Mouse (Mus musculus) kidney, postnatal 0 days (tissue): ENCODE measurements around the gene Arhgef3. TPM values are rescaled to one million over a fixed set of nuclear protein-coding genes. Genes with fewer than 3 reads are reported as not detected.

ENCODE experiments used
- ATAC-seq: fragments of 200-750 bp; cut with Nextera tagmentation; replicated peaks from 2 replicates; pipeline ENCODE4 v1.8.0; 2017; ENCODE audit warnings: low read depth, moderate number of reproducible peaks, moderate TSS enrichment, moderate library complexity; ENCODE audit not compliant: low FRiP score
- DNase-seq: peaks from one replicate; pipeline ENCODE4 v3.0.0-alpha.2; 2016; ENCODE audit warnings: low spot score
- H3K27ac ChIP-seq: fragments of 300-500 bp; sonication (generic); 2 replicates; pipeline ENCODE4 v1.5.1; 2014; ENCODE audit warnings: mild to moderate bottlenecking
- H3K27me3 ChIP-seq: fragments of 300-500 bp; sonication (generic); 2 replicates; pipeline ENCODE4 v1.6.1; 2014; ENCODE audit warnings: low read length, mixed read lengths; ENCODE audit not compliant: insufficient read depth
- H3K36me3 ChIP-seq: fragments of 300-500 bp; sonication (generic); 2 replicates; pipeline ENCODE4 v1.6.1; 2014; ENCODE audit warnings: low read length, mixed read lengths; ENCODE audit not compliant: insufficient read depth
- H3K4me1 ChIP-seq: fragments of 300-500 bp; sonication (generic); replicated peaks from 2 replicates; pipeline ENCODE4 v1.6.1; 2014; ENCODE audit warnings: antibody characterized with exemption, low read length, mixed read lengths; ENCODE audit not compliant: insufficient read depth
- H3K4me2 ChIP-seq: fragments of 300-500 bp; sonication (generic); 2 replicates; pipeline ENCODE4 v1.6.1; 2014; ENCODE audit warnings: mild to moderate bottlenecking, low read length, moderate library complexity, mixed read lengths
- H3K4me3 ChIP-seq: fragments of 300-500 bp; sonication (generic); replicated peaks from 2 replicates; pipeline ENCODE4 v1.5.1; 2014; ENCODE audit warnings: low read depth, low read length
- H3K9ac ChIP-seq: fragments of 300-500 bp; sonication (generic); 2 replicates; pipeline ENCODE4 v1.6.1; 2014; ENCODE audit warnings: low read depth, low read length
- H3K9me3 ChIP-seq: fragments of 300-500 bp; sonication (generic); replicated peaks from 2 replicates; pipeline ENCODE4 v1.6.1; 2016; ENCODE audit warnings: low read length, inconsistent platforms, mixed read lengths
- CTCF ChIP-seq: IDR thresholded peaks from 2 replicates; pipeline ENCODE4 v1.5.1; 2016; ENCODE audit warnings: antibody characterized with exemption, low read depth, mild to moderate bottlenecking, moderate library complexity
- WGBS: fragments of 180-500 bp; shearing (Covaris S2); extraction: QIAGEN DNeasy Blood & Tissue Kit; methylation state at CpG from one replicate; pipeline ENCODE4 v1.1.7; 2014; 5-methylcytosine and 5-hydroxymethylcytosine counted together
- polyA plus RNA-seq: library from polyadenylated mRNA; unstranded; fragments of >200 nt; fragmentation: Nextera tagmentation; extraction: Ambion mirVana; gene quantifications from 2 replicates; pipeline ENCODE4 v1.2.1, GENCODE M21; 2015

The Arhgef3 gene
- polyA plus RNA-seq, 1 experiment from 2014 or later, result 20.0 TPM

- TF ChIP-seq CTCF, result no peak
- no peak for ATAC-seq
These were observed 277.1 kb downstream of the Arhgef3 start for GRCm38 (mm10) chr14:27391776-27392308.

GRCm38 (mm10) chr14:27392660-27393059 lies 278.0 kb downstream of the Arhgef3 start:
- Histone ChIP-seq H3K27ac (no peak overlapping the region), H3K27me3 (no peaks in the 10 kb centered on the region), H3K4me1 (peaks cover 6% of the 10 kb centered on the region), H3K4me2 (no peak overlapping the region), H3K36me3 (0 out of 2 replicates have a peak, but pooled peaks cover 4% of the 10 kb centered on the region), H3K9ac (no peak overlapping the region), H3K4me3 (no peak overlapping the region), H3K9me3 (no peaks in the 10 kb centered on the region)
- 94% methylated on average over 2 of the region's 2 CpGs for WGBS
- DNase-seq (no peak), ATAC-seq (no peak)
- peak; percentile 32; the same call in 1 of the 2 replicates for TF ChIP-seq CTCF

More at GRCm38 (mm10) chr14:27391776-27392308, 277.1 kb downstream of the Arhgef3 start:
- Histone ChIP-seq H3K27me3 (no peaks in the 10 kb centered on the region), H3K4me3 (no peak overlapping the region), H3K9ac (no peak overlapping the region), H3K4me1 (peaks cover 6% of the 10 kb centered on the region), H3K27ac (no peak overlapping the region), H3K9me3 (no peaks in the 10 kb centered on the region), H3K4me2 (no peak overlapping the region), H3K36me3 (no peaks in the 10 kb centered on the region)
- 76% methylated on average over 9 of the region's 9 CpGs for WGBS
- no peak for DNase-seq

GRCm38 (mm10) chr14:27393806-27394205 lies 279.1 kb downstream of the Arhgef3 start:
- WGBS, result 15% methylated on average over 10 of the region's 10 CpGs
- Histone ChIP-seq H3K4me2 (no peak overlapping the region), H3K4me3 (no peak overlapping the region), H3K27me3 (no peaks in the 10 kb centered on the region), H3K9ac (no peak overlapping the region), H3K9me3 (no peaks in the 10 kb centered on the region), H3K36me3 (peaks cover 5% of the 10 kb centered on the region; the same call in 1 of the 2 replicates), H3K27ac (no peak overlapping the region; the same call in 1 of the 2 replicates), H3K4me1 (peaks cover 6% of the 10 kb centered on the region)
- ATAC-seq, result no peak
- TF ChIP-seq CTCF, result no peak
- DNase-seq, result peak; percentile 68

GRCm38 (mm10) chr14:27396424-27396823 lies 281.7 kb downstream of the Arhgef3 start:
- Histone ChIP-seq H3K9me3 (no peaks in the 10 kb centered on the region), H3K9ac (no peak overlapping the region), H3K36me3 (peaks cover 5% of the 10 kb centered on the region; the same call in 1 of the 2 replicates), H3K27me3 (no peaks in the 10 kb centered on the region), H3K4me2 (no peak overlapping the region), H3K4me3 (no peak overlapping the region), H3K4me1 (peaks cover 6% of the 10 kb centered on the region), H3K27ac (no peak overlapping the region)
- no peak for DNase-seq
- no peak for TF ChIP-seq CTCF
- ATAC-seq, result no peak
- 76% methylated on average over 7 of the region's 7 CpGs for WGBS

GRCm38 (mm10) chr14:27397526-27397925 lies 282.8 kb downstream of the Arhgef3 start:
- 85% methylated on average over 6 of the region's 6 CpGs for WGBS

GRCm38 (mm10) chr14:27400495-27400894 lies 285.8 kb downstream of the Arhgef3 start:
- peaks cover 10% of the 10 kb centered on the region; the same call in 1 of the 2 replicates for H3K36me3 ChIP-seq
- H3K4me2 ChIP-seq, result no peak overlapping the region
- no peaks in the 10 kb centered on the region; the same call in 1 of the 2 replicates for H3K4me1 ChIP-seq
- H3K9me3 ChIP-seq, result no peaks in the 10 kb centered on the region
- ATAC-seq (no peak), DNase-seq (no peak)
- no peak overlapping the region for H3K9ac ChIP-seq
- H3K27me3 ChIP-seq, result no peaks in the 10 kb centered on the region
- no peak for TF ChIP-seq CTCF
- 73% methylated on average over 6 of the region's 6 CpGs for WGBS
- H3K27ac ChIP-seq, result no peak overlapping the region
- H3K4me3 ChIP-seq, result no peak overlapping the region

More at GRCm38 (mm10) chr14:27397526-27397925, 282.8 kb downstream of the Arhgef3 start:
- Histone ChIP-seq H3K4me2 (no peak overlapping the region), H3K9me3 (no peaks in the 10 kb centered on the region), H3K36me3 (peaks cover 5% of the 10 kb centered on the region; the same call in 1 of the 2 replicates), H3K27ac (no peak overlapping the region), H3K9ac (no peak overlapping the region), H3K4me1 (peaks cover 6% of the 10 kb centered on the region), H3K4me3 (no peak overlapping the region), H3K27me3 (no peaks in the 10 kb centered on the region)
- no peak for TF ChIP-seq CTCF
- no peak for DNase-seq
- ATAC-seq, result no peak
